Mouse (Mus musculus): ENCODE data around the gene Tex26.

Tex26 gene

GRCm38 (mm10) chr5:149488360-149489021 lies 49.0 kb downstream of the Tex26 start:
- in situ Hi-C loops (cut with MboI, MseI): no loop called here

GRCm38 (mm10) chr5:149489136-149489535 lies 49.7 kb downstream of the Tex26 start:
- in situ Hi-C loops (cut with MboI, MseI): no loop called here

- in situ Hi-C loops (cut with MboI, MseI): no loop called here
Observed at GRCm38 (mm10) chr5:149490275-149490674, 50.8 kb downstream of the Tex26 start.

- in situ Hi-C loops (cut with MboI, MseI): no loop called here
Observed at GRCm38 (mm10) chr5:149495655-149496054, 56.2 kb downstream of the Tex26 start.

- in situ Hi-C loops (cut with MboI, MseI): no loop called here
Observed at GRCm38 (mm10) chr5:149496401-149497066, 57.1 kb downstream of the Tex26 start.

- in situ Hi-C loops (cut with MboI, MseI): no loop called here
Observed at GRCm38 (mm10) chr5:149499936-149500335, 60.5 kb downstream of the Tex26 start.

- in situ Hi-C loops (cut with MboI, MseI): no loop called here
Observed at GRCm38 (mm10) chr5:149503423-149504175, 64.1 kb downstream of the Tex26 start.

- in situ Hi-C loops (cut with MboI, MseI): no loop called here
Observed at GRCm38 (mm10) chr5:149504985-149505384, 65.5 kb downstream of the Tex26 start.

GRCm38 (mm10) chr5:149506033-149506432 lies 66.6 kb downstream of the Tex26 start:
- in situ Hi-C loops (cut with MboI, MseI): no loop called here

GRCm38 (mm10) chr5:149508094-149509029 lies 68.9 kb downstream of the Tex26 start:
- in situ Hi-C loops (cut with MboI, MseI): no loop called here

- in situ Hi-C loops (cut with MboI, MseI): no loop called here
Observed at GRCm38 (mm10) chr5:149510323-149510722, 70.9 kb downstream of the Tex26 start.

- in situ Hi-C loops (cut with MboI, MseI): no loop called here
Observed at GRCm38 (mm10) chr5:149512695-149513094, 73.2 kb downstream of the Tex26 start.

- in situ Hi-C loops (cut with MboI, MseI): no loop called here
Observed at GRCm38 (mm10) chr5:149513438-149514086, 74.1 kb downstream of the Tex26 start.

GRCm38 (mm10) chr5:149514087-149514671 lies 74.7 kb downstream of the Tex26 start:
- in situ Hi-C loops (cut with MboI, MseI): no loop called here

GRCm38 (mm10) chr5:149514890-149515289 lies 75.4 kb downstream of the Tex26 start:
- in situ Hi-C loops (cut with MboI, MseI): no loop called here

- in situ Hi-C loops (cut with MboI, MseI): no loop called here
Observed at GRCm38 (mm10) chr5:149517116-149517515, 77.7 kb downstream of the Tex26 start.
